Mouse (Mus musculus): Measurements from ENCODE around the gene Il23a.
"Not testable (repeated sequence)": the region's sequence is repeated elsewhere in the genome, so short reads cannot be mapped to it uniquely, and the experiment has no call there.

Gene Il23a

DNA sequence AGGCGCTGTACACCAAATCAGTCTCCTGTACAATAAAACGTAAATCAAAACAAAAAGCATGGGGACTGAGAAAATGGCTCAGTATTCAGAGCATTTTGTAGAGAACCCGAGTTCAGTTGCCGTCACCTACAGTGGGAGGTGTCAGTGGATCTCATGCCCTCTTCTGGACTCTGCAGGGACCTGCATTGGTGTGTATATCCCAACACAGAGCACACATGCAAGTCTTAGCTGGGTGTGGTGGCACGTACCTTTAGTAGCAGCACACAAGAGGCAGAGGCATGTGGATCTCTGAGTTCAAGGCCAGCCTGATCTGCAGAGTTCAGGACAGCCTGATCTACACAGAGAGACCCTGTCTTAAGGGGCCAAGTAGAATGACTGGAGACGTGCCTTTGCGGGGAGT lies 11.1 kb upstream of the Il23a start:
- no peak for DNase-seq (ENCODE audit: low spot score in 2 of 2)

DNA sequence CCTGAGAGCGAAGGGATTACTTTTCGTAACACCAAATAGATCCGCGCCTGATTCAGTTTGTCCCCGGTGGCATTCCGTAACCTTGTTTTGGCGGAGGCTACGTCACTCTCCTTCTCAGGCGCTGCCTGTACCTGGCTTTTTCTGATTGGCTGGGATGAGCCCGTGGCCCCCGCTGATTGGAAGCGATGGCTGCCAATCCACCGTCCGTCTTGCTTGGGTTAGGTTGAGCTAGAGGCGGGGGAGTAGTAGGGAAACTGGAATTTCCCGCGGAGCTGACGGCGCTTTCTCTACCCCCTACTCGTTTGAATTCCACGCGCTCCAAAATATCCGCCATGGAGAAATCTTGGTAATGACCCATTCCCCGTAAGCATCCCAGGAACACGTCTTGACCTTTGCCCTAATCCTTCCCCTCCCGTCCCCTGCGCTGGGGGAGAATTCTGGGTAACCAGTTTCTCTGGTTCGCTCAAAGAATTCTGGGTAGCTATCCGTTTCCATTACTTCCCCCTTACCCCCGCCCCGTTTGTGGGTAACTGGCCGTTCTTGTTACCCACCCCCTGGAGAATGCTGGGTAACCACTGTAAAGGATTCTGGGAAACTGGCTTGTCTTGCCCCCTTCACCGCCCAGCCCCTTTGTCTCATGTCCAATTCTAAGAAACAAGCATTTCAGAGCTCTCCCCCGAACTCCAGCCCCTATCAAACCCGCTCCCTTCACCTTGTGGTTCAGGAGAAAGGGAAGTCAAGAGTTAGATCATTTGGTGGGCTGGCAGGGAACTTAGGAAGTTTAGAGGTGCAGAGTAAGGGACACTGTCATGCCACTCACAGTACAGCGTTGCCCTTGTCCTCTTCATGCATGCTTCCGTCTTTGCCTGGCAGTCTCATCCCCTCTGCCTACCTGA lies 4.8 kb upstream of the Il23a start, which contains the start of gene Pan2:
Gene Pan2 (plus strand): TSS at position 210 of the 896 bp plus-strand sequence.
- DNase-seq (ENCODE audit: low spot score in 2 of 2): peak; percentile 100

DNA sequence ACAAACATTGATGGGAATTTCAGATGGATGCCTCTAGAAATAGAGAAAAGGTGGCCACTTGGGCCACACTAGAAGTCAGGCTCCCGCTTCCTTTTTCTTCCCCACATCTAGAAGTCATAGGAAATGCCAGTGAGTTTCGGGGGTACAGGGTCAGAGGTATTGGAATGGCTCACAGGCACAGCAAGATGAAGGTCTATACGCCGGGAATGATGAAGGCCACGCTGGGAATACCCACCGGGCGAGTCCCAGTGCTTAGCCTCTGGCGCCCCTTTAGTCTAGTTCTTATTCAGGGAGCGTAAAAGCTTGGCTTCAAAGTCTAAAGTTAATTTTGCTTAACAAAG lies 4.2 kb upstream of the Il23a start:
- no peak for DNase-seq (ENCODE audit: low spot score in 2 of 2)

DNA sequence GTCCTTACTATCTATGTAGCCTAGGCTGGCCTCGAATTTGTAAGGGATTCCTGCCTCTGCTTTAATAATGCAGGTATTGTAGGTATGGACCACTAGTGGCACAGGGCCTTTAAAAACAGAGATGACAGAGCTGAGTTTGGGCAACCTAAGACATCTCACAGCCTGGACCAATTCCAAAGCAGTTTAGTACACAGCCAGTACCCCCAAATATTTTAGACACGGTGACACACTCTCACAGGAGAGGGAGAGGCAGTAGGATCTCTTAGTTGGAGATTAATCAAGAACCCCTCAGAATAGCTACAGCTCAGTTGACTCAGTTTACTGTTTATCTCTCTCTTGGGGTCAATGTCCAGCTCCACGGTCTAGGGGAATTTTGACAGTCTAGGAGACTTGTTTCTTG lies 3.8 kb upstream of the Il23a start:
- no peak for DNase-seq (ENCODE audit: low spot score in 2 of 2)

DNA sequence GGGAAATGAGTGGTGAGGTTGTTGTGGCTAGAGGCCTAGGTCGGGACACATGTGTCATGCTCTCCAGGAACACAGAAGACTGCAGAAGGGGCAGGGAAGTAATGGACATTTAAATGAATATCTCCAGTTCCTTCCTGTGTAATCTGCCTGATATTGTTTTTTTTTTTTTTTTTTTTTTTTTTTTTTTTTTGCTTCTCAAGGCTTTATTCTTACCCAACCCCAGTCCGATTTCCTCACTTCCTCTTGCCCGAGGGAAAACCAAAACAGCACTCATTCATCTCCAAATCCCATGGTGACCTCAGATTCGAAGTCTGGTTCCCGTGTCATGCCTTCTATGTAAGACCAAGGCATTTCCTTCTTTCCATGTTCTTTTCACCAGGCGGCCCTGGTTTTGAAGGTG lies 309 bp downstream of the Il23a start:
- no peak for DNase-seq (ENCODE audit: low spot score in 2 of 2)

DNA sequence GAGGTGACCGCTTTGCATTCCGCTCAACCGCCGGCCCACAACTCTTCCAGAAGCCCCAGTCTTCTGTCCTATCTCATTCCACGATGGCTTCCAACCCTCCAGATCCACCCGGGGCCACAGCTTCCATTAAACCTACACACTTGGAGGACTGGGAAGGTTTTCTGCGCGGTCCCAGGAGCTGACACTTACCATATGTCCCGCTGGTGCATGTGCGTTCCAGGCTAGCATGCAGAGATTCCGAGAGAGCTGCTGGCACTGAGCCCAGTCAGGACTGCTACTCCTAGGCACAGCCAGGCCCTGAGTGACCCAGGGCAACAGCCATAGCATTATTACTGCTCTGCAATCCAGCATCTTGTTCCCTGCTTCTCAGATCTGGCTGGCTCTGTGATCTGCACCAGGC lies 930 bp downstream of the Il23a start:
- DNase-seq (ENCODE audit: low spot score in 2 of 2): no peak

DNA sequence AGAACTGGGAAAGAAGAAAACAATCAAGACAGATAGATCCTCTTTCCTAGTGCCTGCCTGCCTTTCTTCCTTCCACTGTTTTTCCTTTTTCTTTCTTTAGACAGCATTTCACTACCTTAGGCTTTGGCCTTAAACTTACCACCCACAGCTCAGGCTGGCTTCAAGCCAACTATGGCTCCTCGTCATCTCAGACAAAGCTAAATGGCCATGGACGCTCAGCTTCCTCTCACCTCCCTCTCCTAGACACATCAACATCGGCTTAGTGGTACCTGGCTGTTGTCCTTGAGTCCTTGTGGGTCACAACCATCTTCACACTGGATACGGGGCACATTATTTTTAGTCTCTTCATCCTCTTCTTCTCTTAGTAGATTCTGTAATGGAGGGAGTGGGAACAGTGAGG lies 1.3 kb downstream of the Il23a start:
- DNase-seq (ENCODE audit: low spot score in 2 of 2): no peak

DNA sequence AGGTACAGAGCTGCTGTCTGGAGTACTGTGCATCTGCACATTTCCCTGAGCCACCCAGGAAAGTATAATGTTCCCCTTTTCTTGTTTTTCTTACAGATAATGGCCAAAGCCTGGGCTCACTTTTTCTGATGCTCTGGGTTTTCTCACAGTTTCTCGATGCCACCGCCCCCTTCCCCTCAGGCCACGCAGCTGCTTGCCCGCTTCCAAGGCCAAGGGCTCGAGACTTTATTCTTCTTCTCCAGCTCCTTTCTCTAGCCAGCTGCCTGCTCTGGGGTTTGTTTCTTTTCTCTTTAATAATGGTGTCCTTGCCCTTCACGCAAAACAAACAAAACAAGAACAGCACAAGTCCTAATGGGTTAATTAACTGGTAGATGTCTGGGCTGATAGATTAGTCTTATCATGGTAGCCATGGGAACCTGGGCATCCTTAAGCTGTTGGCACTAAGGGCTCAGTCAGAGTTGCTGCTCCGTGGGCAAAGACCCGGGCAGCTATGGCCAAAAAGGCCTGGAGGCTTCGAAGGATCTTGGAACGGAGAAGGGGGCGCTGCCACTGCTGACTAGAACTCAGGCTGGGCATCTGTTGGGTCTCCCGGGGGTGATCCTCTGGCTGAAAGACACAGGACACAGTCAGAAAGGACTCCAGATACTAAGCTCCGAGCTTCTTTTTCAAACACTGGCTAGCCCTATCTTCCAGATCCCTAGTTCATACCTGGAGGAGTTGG lies 2.0 kb downstream of the Il23a start:
- DNase-seq (ENCODE audit: low spot score in 2 of 2): no peak

DNA sequence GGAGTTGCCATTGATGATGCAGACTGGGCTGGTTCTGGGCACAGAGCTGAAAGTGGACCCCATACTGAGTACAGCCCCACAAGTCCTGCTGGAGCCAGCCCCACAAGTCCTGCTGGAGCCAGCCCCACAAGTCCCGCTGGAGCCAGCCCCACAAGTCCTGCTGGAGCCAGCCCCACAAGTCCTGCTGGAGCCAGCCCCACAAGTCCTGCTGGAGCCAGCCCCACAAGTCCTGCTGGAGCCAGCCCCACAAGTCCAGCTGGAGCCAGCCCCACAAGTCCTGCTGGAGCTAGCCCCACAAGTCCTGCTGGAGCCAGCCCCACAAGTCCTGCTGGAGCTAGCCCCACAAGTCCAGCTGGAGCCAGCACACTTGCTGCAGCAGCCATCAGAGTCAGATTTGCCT lies 8.0 kb downstream of the Il23a start:
- DNase-seq (ENCODE audit: low spot score in 2 of 2): not testable (repeated sequence)

DNA sequence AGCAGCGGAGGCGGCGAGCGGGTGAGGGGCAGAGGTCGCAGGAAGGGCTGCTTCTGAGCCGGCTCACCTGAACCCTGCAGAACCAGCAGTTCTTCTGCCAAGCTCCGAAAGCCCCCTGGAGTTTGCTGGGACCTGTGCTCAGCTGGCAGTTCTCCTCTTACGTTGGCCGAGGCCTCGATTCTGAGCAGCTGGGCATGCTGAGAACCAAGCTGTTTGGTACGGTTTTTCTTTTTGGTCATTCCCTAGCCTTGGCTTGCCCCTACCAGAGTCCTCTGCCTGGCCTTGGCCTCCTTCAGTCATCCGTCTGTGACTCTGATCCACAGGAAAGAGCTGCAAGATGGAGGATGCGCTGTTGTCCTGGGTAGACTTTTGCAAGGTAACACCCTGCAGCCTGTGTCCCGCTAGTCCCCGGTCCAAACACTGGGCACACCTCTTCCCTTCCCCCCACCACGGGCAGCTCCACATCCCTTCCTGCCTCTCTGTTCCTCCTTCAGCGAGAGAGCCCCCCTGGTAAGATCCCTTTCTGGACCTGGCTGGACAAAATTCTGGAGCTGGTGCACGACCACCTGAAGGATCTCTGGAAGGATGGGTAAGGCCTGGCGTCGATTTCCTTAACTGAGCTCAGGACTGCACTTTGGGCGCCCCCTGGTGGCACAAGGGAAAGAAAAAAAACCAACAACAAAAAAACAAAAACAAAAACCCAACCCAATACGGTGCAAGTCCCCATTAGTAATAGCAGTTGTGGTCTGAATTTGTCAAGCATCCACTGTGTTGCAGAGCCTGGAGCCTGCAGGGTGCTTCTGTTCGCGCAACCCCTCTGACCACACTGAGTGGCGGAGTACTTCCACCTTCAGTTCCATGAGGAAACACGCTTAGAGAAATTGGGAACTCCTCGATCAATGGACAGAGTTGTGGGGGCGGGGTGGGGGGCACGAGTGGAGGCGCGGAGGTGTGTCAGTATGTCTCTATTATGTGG lies 14.7 kb downstream of the Il23a start:
- peak; percentile 44 to 66 for DNase-seq (ENCODE audit: low spot score in 2 of 2)

DNA sequence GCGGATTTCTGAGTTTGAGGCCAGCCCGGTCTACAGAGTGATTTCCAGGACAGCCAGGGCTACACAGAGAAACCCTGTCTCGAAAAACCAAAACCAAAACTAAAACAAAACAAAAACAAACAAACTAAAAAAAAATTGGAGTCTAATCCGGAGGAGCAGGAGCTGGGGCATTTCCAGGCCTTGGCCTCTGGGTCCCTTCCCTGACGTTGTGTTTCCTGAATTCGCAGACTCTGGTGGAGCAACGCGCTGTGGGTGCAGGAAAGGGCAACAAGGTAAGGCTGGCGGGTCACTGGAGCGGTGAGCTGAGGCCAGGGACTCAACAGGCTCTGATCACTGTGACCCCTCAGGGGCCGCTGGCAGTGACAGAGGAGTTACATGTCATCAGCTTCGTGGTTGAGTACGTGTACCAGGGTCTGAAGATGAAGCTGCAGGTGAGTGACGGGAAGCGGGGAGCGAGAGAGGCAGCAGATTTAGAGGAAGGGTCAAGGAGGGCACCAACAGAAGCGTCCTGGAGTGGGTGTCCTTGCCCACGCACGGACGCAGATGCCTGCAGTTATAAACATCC lies 15.6 kb downstream of the Il23a start:
- no peak for DNase-seq (ENCODE audit: low spot score in 2 of 2)

DNA sequence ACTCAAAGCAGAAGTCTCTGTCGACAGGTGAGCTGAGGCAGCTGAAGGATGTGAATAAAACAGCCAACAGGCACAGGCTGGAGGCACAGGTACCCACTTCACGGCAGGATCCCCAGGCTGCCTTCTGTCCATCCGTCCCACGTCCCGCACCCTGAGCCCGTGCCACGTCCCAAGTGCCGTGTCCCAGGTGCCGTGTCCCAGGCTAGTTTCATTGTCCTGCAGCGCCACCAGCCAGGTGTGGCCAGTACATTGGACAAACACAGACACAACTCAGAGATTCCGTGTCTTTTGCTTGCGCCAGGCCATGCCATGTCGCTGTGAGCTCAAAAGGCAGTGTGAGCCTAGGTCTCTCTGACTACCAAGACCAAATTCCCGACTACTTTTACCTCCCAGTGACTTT lies 16.9 kb downstream of the Il23a start:
- DNase-seq (ENCODE audit: low spot score in 2 of 2): no peak

DNA sequence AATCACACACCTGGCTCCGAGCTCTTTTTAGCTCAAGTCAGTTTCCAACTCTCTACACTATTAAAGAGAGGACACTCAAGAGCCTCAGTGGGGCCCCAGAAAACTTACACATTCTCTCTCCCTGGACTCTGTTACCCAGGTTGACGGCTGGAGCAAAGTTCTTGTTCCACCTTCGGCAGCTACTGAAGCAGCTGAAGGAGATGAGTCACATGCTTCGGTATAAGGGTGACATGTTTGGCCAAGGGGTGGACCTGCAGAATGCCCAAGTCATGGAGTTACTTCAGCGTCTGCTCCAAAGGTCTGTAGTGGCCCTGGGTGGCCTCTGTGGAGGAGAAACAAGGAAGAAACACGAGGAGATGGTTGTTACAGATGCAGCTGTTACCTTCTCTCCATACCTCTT lies 17.6 kb downstream of the Il23a start:
- DNase-seq (ENCODE audit: low spot score in 2 of 2): no peak

DNA sequence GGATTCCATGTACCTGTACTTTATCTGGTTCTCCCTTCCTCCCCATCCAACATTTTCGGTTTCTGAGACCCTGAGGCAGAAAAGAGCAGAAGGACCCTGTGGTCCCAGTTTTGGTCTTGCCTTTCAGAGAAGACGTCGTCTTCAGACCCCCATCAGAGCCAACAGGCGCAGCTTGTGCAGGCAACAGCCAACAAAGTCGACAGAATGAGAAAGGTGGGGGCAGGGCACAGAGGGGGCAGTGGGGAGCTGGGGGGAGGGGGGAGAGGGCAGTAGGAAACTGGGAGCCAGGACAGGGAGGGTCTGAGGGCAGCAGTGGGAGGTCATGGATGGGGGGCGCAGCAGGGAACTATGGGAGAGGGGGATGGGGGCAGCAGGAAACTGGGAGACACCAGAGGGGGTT lies 20.4 kb downstream of the Il23a start:
- DNase-seq (ENCODE audit: low spot score in 2 of 2): no peak

DNA sequence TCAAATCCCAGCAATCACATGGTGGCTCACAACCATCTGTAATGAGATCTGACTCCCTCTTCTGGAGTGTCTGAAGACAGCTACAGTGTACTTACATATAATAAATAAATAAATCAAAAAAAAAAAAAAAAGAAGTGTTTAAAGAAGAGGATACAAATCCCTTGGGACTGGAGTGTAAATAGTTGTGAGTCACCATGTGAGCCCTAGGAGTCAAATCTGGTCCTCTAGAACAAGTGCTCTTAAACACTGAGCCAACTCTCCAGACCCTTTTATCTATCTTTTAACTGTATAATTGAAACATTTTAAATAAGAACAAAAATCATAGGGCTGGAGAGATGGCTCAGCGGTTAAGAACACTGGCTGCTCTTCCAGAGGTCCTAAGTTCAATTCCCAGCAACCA lies 23.2 kb downstream of the Il23a start:
- not testable (repeated sequence) for DNase-seq (ENCODE audit: low spot score in 2 of 2)

DNA sequence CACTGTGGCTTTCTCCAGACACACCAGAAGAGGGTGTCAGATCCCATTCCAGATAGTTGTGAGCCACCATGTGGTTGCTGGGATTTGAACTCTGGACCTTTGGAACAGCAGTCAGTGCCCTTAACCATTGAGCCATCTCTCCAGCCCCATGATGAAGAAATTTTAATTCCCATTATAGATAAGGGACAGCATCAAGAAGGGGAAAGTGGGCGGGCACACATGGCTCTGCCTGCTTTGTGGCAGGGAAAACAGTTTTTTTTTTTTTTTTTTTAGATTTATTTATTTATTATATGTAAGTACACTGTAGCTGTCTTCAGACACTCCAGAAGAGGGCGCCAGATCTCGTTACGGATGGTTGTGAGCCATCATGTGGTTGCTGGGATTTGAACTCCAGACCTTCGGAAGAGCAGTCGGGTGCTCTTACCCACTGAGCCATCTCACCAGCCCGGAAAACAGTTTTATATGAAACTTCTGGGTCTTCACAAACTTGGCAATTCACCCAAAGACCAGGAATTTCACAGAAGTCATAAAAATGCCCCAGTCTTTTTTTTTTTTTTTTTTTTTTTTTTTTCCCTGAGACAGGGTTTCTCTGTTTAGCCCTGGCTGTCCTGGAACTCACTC lies 25.6 kb downstream of the Il23a start:
- not testable (repeated sequence) for DNase-seq (ENCODE audit: low spot score in 2 of 2)

DNA sequence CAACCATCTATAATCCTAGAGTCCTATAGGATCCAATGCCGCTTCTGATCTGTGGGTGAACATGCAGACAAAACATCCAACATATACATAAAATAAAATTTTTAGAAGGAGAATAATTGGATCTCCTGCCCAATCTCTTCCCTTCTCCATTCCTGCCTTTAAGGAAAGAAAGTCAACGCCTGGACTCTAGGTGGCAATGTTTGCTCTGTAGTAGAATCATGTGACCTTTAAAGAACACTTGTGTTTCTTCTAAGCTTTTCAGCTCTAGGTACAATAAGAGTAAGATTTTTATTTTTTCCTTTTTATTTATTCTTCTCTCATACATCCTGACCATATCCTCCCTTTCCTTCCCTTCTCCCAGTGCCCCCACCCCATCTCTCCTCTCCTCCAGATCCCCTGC lies 26.7 kb downstream of the Il23a start:
- no peak for DNase-seq (ENCODE audit: low spot score in 2 of 2)

DNA sequence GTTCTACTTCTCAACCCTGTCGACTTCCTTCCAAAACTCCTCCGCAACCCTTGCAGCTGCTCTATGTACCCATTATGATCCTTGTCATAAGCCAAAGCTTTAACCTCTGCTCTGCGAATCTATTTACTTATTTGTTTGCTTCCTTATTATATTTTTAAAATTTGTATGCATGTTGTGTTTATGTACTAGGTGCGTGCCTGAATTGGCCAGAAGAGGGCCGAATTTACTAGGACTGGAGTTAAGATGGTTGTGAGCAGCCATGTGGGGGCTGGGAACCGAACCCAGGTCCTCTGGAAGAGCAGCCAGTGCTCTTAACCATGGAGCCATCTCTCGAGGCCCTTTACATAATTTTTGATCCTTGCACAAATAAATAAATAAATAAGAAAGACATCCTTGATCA lies 27.7 kb downstream of the Il23a start:
- no peak for DNase-seq (ENCODE audit: low spot score in 2 of 2)

DNA sequence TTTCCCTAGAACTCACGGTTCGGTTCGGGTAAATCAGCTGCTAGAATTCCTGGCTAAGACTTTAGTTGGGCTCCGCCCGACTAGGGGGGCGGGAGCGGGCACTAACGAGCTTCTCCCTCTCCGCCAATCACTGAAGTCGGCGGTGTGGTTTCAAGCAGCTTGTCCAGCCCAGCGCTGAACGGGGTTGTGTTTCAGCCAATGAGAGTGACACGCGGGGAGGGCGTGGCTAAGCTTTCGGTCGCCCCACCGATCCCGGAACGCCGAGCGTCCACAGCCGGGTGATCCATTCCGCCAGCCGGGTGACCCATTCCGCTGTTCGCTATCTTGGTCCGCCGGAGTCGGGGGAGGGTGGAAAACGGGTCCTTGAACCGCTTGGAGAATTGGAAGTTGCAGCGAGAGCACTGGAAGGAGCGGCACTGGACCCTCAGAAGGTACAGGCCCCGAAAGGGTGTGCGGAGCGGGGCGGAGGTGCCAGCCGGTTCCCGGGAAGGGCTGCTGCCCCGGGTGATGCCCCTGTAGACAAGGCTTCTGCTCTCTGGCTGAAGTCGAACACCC lies 28.2 kb downstream of the Il23a start, which contains the start of gene Stat2:
Gene Stat2 (plus strand): TSS at position 273 of the 555 bp plus-strand sequence.
- DNase-seq (ENCODE audit: low spot score in 2 of 2): peak; percentile 90 to 92

DNA sequence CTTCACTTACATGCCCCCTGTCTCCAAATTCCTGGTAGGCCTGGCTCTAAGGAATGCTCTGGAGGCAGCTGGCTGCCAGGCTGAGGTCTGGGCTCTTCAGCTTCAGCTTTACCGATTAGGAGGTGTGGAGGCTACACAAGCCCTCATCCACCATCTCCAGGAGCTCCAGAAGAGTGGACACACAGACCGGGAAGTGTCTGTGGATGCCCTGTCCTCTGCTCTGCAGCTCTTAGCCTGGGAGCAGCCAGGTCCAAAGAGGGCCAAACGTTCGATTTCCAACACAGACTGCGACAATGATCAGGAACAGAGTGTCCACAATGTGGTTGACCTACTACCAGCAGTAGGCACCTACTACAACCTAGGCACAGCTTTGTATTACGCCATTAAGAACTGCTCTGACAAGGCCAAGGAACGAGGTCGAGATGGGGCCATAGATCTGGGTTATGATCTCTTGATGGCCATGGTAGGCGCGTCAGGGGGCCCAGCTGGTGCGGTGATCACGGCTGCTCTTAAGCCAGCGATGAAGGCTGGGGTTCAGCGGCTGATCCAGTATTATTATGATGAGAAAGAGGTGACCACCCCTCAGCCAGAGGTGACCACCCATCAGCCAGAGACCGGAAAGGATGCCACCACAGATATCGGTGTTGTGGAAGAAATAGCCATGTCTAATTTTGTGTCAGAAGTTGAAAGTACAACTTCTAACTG lies 29.2 kb downstream of the Il23a start:
- no peak for DNase-seq (ENCODE audit: low spot score in 2 of 2)
